In genomic region chr1:45090841-45091535, GRCm38 (mm10) we compare ENCODE assay signal across 15 mouse cellular contexts.
A peak's percentile ranks its signal among the peaks of the same experiment; 100 is the strongest.
DNase-seq lines count a peak whose midpoint lies in the region; ATAC-seq and TF ChIP-seq lines count a peak whose summit lies in the region.
"Had no signal": no experiment of that assay in that cellular context is flagged by ENCODE, and none has a peak within 500 bp of the region (broad histone marks: within the 10 kb centered on the region; RNA-seq: fewer than 3 reads in every experiment).

No protein-coding gene starts in this region.

- H3K27ac ChIP-seq in midbrain, postnatal 0 days (ENCODE audit: low read depth, low read length) = no peak overlapping the region
- H3K27ac ChIP-seq in midbrain, embryonic 15.5 days = no peak overlapping the region
- H3K27ac ChIP-seq in thymus, adult 2 months (ENCODE audit: control insufficient read depth, insufficient read depth, low read length) = no peak overlapping the region
- H3K27ac ChIP-seq: forebrain, embryonic 10.5 days; heart, embryonic 10.5 days; layer of hippocampus, adult 2 months; midbrain, embryonic 12.5 days had no signal

- no peak overlapping the region for H3K9ac ChIP-seq in midbrain, postnatal 0 days (replicated peaks; ENCODE audit: low read length, poor library complexity, severe bottlenecking)
- no peak overlapping the region for H3K9ac ChIP-seq in midbrain, embryonic 15.5 days
- H3K9ac ChIP-seq: midbrain, embryonic 12.5 days had no signal

- no peak overlapping the region for H3K4me3 ChIP-seq in midbrain, postnatal 0 days (ENCODE audit: low read depth, low read length)
- H3K4me3 ChIP-seq in midbrain, embryonic 15.5 days = no peak overlapping the region
- H3K4me3 ChIP-seq in thymus, adult 2 months (ENCODE audit: control insufficient read depth, insufficient read depth, low read length) = no peak overlapping the region
- H3K4me3 ChIP-seq: forebrain, embryonic 10.5 days; heart, embryonic 10.5 days; layer of hippocampus, adult 2 months; midbrain, embryonic 12.5 days had no signal

- H3K9me3 ChIP-seq in midbrain, postnatal 0 days (ENCODE audit: low read length) = no peaks in the 10 kb centered on the region
- H3K9me3 ChIP-seq in midbrain, embryonic 15.5 days = no peaks in the 10 kb centered on the region

- no peaks in the 10 kb centered on the region for H3K36me3 ChIP-seq in midbrain, postnatal 0 days (ENCODE audit: insufficient read depth, low read length)
- H3K36me3 ChIP-seq in midbrain, embryonic 15.5 days (replicated peaks) = no peaks in the 10 kb centered on the region
- H3K36me3 ChIP-seq in thymus, adult 2 months (ENCODE audit: control insufficient read depth, insufficient read depth, low read length) = no peaks in the 10 kb centered on the region
- H3K36me3 ChIP-seq: forebrain, embryonic 10.5 days; G1E; heart, embryonic 10.5 days; midbrain, embryonic 12.5 days had no signal

- DNase-seq in heart, adult 11 months = peak; percentile 84
- DNase-seq in heart, adult 9 months (ENCODE audit: low spot score in 2 of 2) = no peak
- DNase-seq in kidney, postnatal 10 days = peak; percentile 51
- DNase-seq in kidney, adult 8-10 months = no peak
- no peak for DNase-seq in midbrain, postnatal 0 days (ENCODE audit: low spot score)
- no peak for DNase-seq in frontal cortex, adult 2 months (ENCODE audit: extremely low spot score in 1 of 2, low spot score in 1 of 2)
- DNase-seq in thymus, adult 2 months = no peak
- DNase-seq: cerebellum, adult 9-11 months; right cerebral cortex, adult 18-20 months had no signal

- no peak overlapping the region for H3K4me2 ChIP-seq in midbrain, postnatal 0 days (ENCODE audit: low read depth, low read length, poor library complexity, severe bottlenecking)
- no peak overlapping the region for H3K4me2 ChIP-seq in midbrain, embryonic 15.5 days
- H3K4me2 ChIP-seq: midbrain, embryonic 12.5 days had no signal

- 0 out of 2 replicates have a peak, but pooled peaks have one; percentile 34 for ATAC-seq in midbrain, postnatal 0 days (ENCODE audit: low FRiP score)
- no peak for ATAC-seq in midbrain, embryonic 15.5 days (replicated peaks)

- TF ChIP-seq CTCF in midbrain, postnatal 0 days (IDR thresholded peaks at IDR 0.05) = no peak
- TF ChIP-seq CTCF in thymus, adult 2 months (IDR thresholded peaks at IDR 0.05; ENCODE audit: borderline replicate concordance, control insufficient read depth, extremely low read depth, insufficient read depth, low read length, poor library complexity) = no peak

- no peaks in the 10 kb centered on the region for H3K27me3 ChIP-seq in midbrain, postnatal 0 days (ENCODE audit: insufficient read depth, low read length)
- no peaks in the 10 kb centered on the region for H3K27me3 ChIP-seq in midbrain, embryonic 15.5 days (replicated peaks)
- H3K27me3 ChIP-seq in thymus, adult 2 months (ENCODE audit: control insufficient read depth, insufficient read depth, low read length) = no peaks in the 10 kb centered on the region
- H3K27me3 ChIP-seq: midbrain, embryonic 12.5 days had no signal

- TF ChIP-seq POLR2A in thymus, adult 2 months (IDR thresholded peaks at IDR 0.05; ENCODE audit: control insufficient read depth, extremely low read depth, insufficient read depth, low read length, poor library complexity) = no peak

- no peaks in the 10 kb centered on the region for H3K4me1 ChIP-seq in midbrain, postnatal 0 days (ENCODE audit: insufficient read depth, low read length)
- no peaks in the 10 kb centered on the region for H3K4me1 ChIP-seq in midbrain, embryonic 15.5 days
- H3K4me1 ChIP-seq in thymus, adult 2 months (replicated peaks; ENCODE audit: control insufficient read depth, insufficient read depth, low read length) = no peaks in the 10 kb centered on the region
- H3K4me1 ChIP-seq: forebrain, embryonic 10.5 days; heart, embryonic 10.5 days; midbrain, embryonic 12.5 days had no signal

- 82% methylated on average over 10 of the region's 10 CpGs for WGBS in midbrain, postnatal 0 days
- 83% methylated on average over 10 of the region's 10 CpGs for WGBS in midbrain, embryonic 15.5 days
- 84% methylated on average over 10 of the region's 10 CpGs for WGBS in thymus, adult 2 months

Comparison
In these comparisons a context has a peak if more than half of its experiments do, and no peak if none do; other contexts are left out.
1. DNase-seq: peak in heart, adult 11 months (single experiment) and kidney, postnatal 10 days (single experiment); none in heart, adult 9 months (0 of 2), kidney, adult 8-10 months (0 of 2), midbrain, postnatal 0 days (single experiment), frontal cortex, adult 2 months (0 of 2) and thymus, adult 2 months (single experiment).